Mouse (Mus musculus): ENCODE data around the gene Prdm10.

- TF ChIP-seq CTCF (IDR thresholded peaks at IDR 0.05; ENCODE audit: control insufficient read depth, insufficient read depth, low read length): no peak
- TF ChIP-seq POLR2A (IDR thresholded peaks at IDR 0.05; ENCODE audit: borderline replicate concordance, control insufficient read depth, low read depth, low read length): no peak
Measured at GRCm38 (mm10) chr9:31235489-31235888, 44.8 kb upstream of the Prdm10 start.
